Mouse (Mus musculus) liver, adult 2 months (tissue): ENCODE results near the gene Epha3.

Experiments
- CTCF ChIP-seq: fragments of 200-500 bp; IDR thresholded peaks from 2 replicates; pipeline ENCODE4 v1.5.1; 2011; ENCODE audit warnings: low read depth, low read length, control low read depth
- POLR2A ChIP-seq: fragments of 200-500 bp; IDR thresholded peaks from 2 replicates; pipeline ENCODE4 v1.6.1; 2011; ENCODE audit warnings: low read length, control low read depth; ENCODE audit not compliant: insufficient read depth; ENCODE audit errors: extremely low read depth

- no peak for TF ChIP-seq POLR2A
- no peak for TF ChIP-seq CTCF
Measured at GRCm38 (mm10) chr16:63621845-63622244, 242.1 kb downstream of the Epha3 start.
